ENCODE assay signal across 38 mouse cellular contexts in genomic region chr5:146432476-146432875, GRCm38 (mm10). TPM values are rescaled to one million over a fixed set of nuclear protein-coding genes. Genes with fewer than 3 reads are reported as not detected.
"Had no signal": no experiment of that assay in that cellular context is flagged by ENCODE, and none has a peak within 500 bp of the region (broad histone marks: within the 10 kb centered on the region; RNA-seq: fewer than 3 reads in every experiment).

No protein-coding gene starts in this region.

- DNase-seq: cerebellum, adult 2 months; cerebellum, adult 8-10 months; cerebellum, adult 9-10 months; cerebellum, adult 9-11 months; cerebellum, postnatal 14 days; cerebellum, postnatal 25 days; cerebellum, postnatal 36 days; embryo, embryonic 11 days; forebrain, postnatal 0 days; gastrocnemius, postnatal 10 days; heart, adult 18-20 months; heart, adult 2 months had no signal

- H3K27me3 ChIP-seq: embryonic facial prominence, embryonic 12.5 days; embryonic facial prominence, embryonic 13.5 days; embryonic facial prominence, embryonic 15.5 days; forebrain, embryonic 12.5 days; forebrain, embryonic 13.5 days; forebrain, embryonic 15.5 days had no signal

- H3K27ac ChIP-seq: embryonic facial prominence, embryonic 10.5 days; embryonic facial prominence, embryonic 12.5 days; embryonic facial prominence, embryonic 13.5 days; embryonic facial prominence, embryonic 15.5 days; forebrain, embryonic 10.5 days; forebrain, embryonic 12.5 days; forebrain, embryonic 13.5 days; forebrain, embryonic 15.5 days; gastrocnemius, adult 2 months; heart, adult 2 months had no signal

- H3K4me1 ChIP-seq: embryonic facial prominence, embryonic 10.5 days; embryonic facial prominence, embryonic 12.5 days; embryonic facial prominence, embryonic 13.5 days; embryonic facial prominence, embryonic 15.5 days; forebrain, embryonic 10.5 days; forebrain, embryonic 12.5 days; forebrain, embryonic 13.5 days; forebrain, embryonic 15.5 days had no signal

- H3K9ac ChIP-seq: embryonic facial prominence, embryonic 12.5 days; embryonic facial prominence, embryonic 13.5 days; embryonic facial prominence, embryonic 15.5 days; forebrain, embryonic 12.5 days; forebrain, embryonic 13.5 days; forebrain, embryonic 15.5 days; forebrain, postnatal 0 days had no signal

- H3K9me3 ChIP-seq: embryonic facial prominence, embryonic 10.5 days; embryonic facial prominence, embryonic 12.5 days; embryonic facial prominence, embryonic 13.5 days; embryonic facial prominence, embryonic 15.5 days; forebrain, embryonic 10.5 days; forebrain, embryonic 12.5 days; forebrain, embryonic 13.5 days; forebrain, embryonic 15.5 days had no signal

- ATAC-seq: forebrain, embryonic 13.5 days; forebrain, embryonic 14.5 days; forebrain, embryonic 15.5 days; forebrain, embryonic 16.5 days; forebrain, postnatal 0 days had no signal

- H3K4me2 ChIP-seq: embryonic facial prominence, embryonic 12.5 days; embryonic facial prominence, embryonic 13.5 days; embryonic facial prominence, embryonic 15.5 days; forebrain, embryonic 12.5 days; forebrain, embryonic 13.5 days; forebrain, embryonic 15.5 days had no signal

- H3K4me3 ChIP-seq: embryonic facial prominence, embryonic 10.5 days; embryonic facial prominence, embryonic 12.5 days; embryonic facial prominence, embryonic 13.5 days; embryonic facial prominence, embryonic 15.5 days; erythroblast, embryonic 14.5 days; forebrain, embryonic 10.5 days; forebrain, embryonic 12.5 days; forebrain, embryonic 13.5 days; forebrain, embryonic 15.5 days; gastrocnemius, adult 2 months; heart, adult 2 months had no signal

- H3K36me3 ChIP-seq: embryonic facial prominence, embryonic 12.5 days; embryonic facial prominence, embryonic 15.5 days; forebrain, embryonic 15.5 days had no signal

RNA-seq across cellular contexts. Expression of gene Wasf3, which starts 47.7 kb away (rescaled TPM):
- total RNA-seq: common myeloid progenitor, adult 5-6 weeks; granulocyte monocyte progenitor cell, adult 5-6 weeks had no signal
- polyA plus RNA-seq: erythroblast, embryonic 14.5 days had no signal

RNA-seq across cellular contexts. Expression of gene Gm6408, which starts 49.3 kb away (rescaled TPM):
- total RNA-seq: common myeloid progenitor, adult 5-6 weeks; forebrain, postnatal 0 days; gastrocnemius, adult 18-20 months; gastrocnemius, adult 2 months; gastrocnemius, adult 8-10 months; gastrocnemius, postnatal 10 days; gastrocnemius, postnatal 14 days; gastrocnemius, postnatal 25 days; gastrocnemius, postnatal 36 days; gastrocnemius, postnatal 4 days; granulocyte monocyte progenitor cell, adult 5-6 weeks; heart, adult 18-20 months; heart, adult 2 months had no signal
- polyA plus RNA-seq: embryonic facial prominence, embryonic 10.5 days; embryonic facial prominence, embryonic 11.5 days; embryonic facial prominence, embryonic 12.5 days; embryonic facial prominence, embryonic 13.5 days; embryonic facial prominence, embryonic 14.5 days; embryonic facial prominence, embryonic 15.5 days; erythroblast, embryonic 14.5 days; forebrain, embryonic 10.5 days; forebrain, embryonic 11.5 days; forebrain, embryonic 12.5 days; forebrain, embryonic 13.5 days; forebrain, embryonic 14.5 days; forebrain, embryonic 15.5 days; forebrain, embryonic 16.5 days; forebrain, postnatal 0 days; gonadal fat pad, adult 2 months; heart, adult 2 months had no signal

RNA-seq across cellular contexts. Expression of gene Gm6370, which starts 58.7 kb away (rescaled TPM):
- total RNA-seq: common myeloid progenitor, adult 5-6 weeks; forebrain, postnatal 0 days; gastrocnemius, adult 18-20 months; gastrocnemius, adult 2 months; gastrocnemius, adult 8-10 months; gastrocnemius, postnatal 10 days; gastrocnemius, postnatal 14 days; gastrocnemius, postnatal 25 days; gastrocnemius, postnatal 36 days; gastrocnemius, postnatal 4 days; granulocyte monocyte progenitor cell, adult 5-6 weeks; heart, adult 18-20 months; heart, adult 2 months had no signal
- polyA plus RNA-seq: cerebellum, adult 2 months; cortical plate, adult 2 months; embryonic facial prominence, embryonic 10.5 days; embryonic facial prominence, embryonic 11.5 days; embryonic facial prominence, embryonic 12.5 days; embryonic facial prominence, embryonic 13.5 days; embryonic facial prominence, embryonic 14.5 days; embryonic facial prominence, embryonic 15.5 days; erythroblast, embryonic 14.5 days; forebrain, embryonic 10.5 days; forebrain, embryonic 11.5 days; forebrain, embryonic 12.5 days; forebrain, embryonic 13.5 days; forebrain, embryonic 14.5 days; forebrain, embryonic 15.5 days; forebrain, embryonic 16.5 days; forebrain, postnatal 0 days; frontal cortex, adult 2 months; gonadal fat pad, adult 2 months; heart, adult 2 months had no signal
